Mouse (Mus musculus): ENCODE measurements around the gene Rcan2. TPM values are rescaled to one million over a fixed set of nuclear protein-coding genes. Genes with fewer than 3 reads are reported as not detected.

The Rcan2 gene
- total RNA-seq, 2 experiments from 2014 or later: 24.0 to 25.1 TPM

- no peak for DNase-seq (ENCODE audit: low spot score in 2 of 2)
Measured at GRCm38 (mm10) chr17:44013756-44014510, 212.8 kb downstream of the Rcan2 start.

GRCm38 (mm10) chr17:44016314-44016713 lies 215.2 kb downstream of the Rcan2 start:
- DNase-seq (ENCODE audit: low spot score in 2 of 2): no peak

GRCm38 (mm10) chr17:44020707-44021220 lies 219.6 kb downstream of the Rcan2 start:
- DNase-seq (ENCODE audit: low spot score in 2 of 2): no peak

DNA sequence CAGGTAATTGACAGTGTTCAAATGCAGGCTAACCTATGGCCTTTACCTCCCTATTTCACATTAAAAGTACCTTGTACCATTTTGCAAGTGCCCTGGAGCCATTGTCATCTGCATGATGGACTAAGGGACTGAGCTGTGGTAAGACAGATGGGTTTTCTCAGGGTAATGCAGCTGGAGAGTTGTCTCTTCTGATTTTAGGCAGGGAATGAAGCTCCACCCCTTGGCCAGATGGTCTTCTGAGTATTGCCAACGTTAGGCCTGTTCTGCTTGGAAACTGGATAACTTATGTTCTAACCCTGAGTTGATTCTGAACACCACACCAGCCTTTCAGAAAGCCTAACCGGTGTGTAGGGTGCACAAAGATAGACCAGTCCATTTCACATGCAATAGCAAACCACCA lies 222.7 kb downstream of the Rcan2 start:
- DNase-seq (ENCODE audit: low spot score in 2 of 2): no peak

DNA sequence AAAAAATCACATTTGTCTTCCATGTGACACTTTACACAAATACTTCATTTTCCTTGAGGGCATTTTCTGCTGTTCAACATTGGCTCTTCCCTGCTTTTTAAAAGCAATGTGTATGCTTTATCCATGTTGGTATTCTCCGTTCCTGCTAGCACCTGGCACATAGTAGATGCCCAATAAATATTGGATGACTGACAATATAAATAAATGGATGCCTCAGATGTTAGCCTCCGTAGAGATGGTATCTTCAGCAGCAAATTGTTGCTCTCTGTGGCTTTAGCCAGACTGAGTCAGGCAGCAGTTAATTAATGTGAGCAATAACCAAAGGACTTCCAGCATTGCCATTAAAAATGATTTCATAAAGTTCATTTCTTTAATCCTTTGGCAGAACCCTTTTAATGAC lies 223.9 kb downstream of the Rcan2 start:
- DNase-seq (ENCODE audit: low spot score in 2 of 2): no peak

GRCm38 (mm10) chr17:44025935-44026334 lies 224.8 kb downstream of the Rcan2 start:
- DNase-seq (ENCODE audit: low spot score in 2 of 2): no peak

DNA sequence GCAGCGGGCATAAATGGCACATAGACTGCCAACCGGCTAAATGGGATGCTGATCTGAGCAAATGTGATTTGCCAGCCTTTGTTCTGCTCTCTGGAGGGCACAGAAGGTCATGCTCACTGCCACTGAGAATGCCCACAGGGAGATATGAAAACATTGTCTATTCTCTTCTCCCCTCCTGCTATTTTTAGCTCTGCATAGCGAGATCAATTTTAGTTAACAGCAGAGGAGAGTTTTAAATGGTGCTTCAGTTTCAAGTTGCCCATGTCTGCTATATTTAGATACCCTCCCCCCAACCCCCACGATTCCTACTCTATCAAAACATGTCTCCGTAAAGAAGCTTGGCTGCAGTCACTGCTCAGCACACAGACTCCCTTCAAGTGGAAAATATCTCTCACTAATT lies 225.2 kb downstream of the Rcan2 start:
- DNase-seq (ENCODE audit: low spot score in 2 of 2): no peak

DNA sequence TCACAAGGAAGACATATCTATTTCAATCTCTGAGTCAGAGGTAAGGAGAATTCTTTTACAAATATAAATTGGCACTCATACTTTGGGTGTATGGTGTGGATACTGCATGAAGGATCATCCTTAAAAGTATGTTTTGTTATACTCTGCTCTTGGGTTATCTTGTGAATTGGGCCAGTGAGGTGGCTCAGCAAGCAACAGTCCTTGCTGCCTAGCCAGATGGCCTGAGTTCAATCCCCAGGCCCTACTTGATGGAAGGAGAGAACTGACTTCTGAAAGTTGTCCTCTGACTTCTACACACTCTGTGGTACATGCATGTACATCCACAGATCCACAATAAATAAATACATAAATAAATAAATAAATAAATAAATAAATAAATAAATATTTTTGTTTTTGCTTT lies 225.6 kb downstream of the Rcan2 start:
- no peak for DNase-seq (ENCODE audit: low spot score in 2 of 2)

- no peak for DNase-seq (ENCODE audit: low spot score in 2 of 2)
Measured at GRCm38 (mm10) chr17:44027311-44027710, 226.2 kb downstream of the Rcan2 start.

- no peak for DNase-seq (ENCODE audit: low spot score in 2 of 2)
Measured at GRCm38 (mm10) chr17:44029616-44030015, 228.5 kb downstream of the Rcan2 start.

- DNase-seq (ENCODE audit: low spot score in 2 of 2): no peak
Measured at GRCm38 (mm10) chr17:44030776-44031587, 229.8 kb downstream of the Rcan2 start.

DNA sequence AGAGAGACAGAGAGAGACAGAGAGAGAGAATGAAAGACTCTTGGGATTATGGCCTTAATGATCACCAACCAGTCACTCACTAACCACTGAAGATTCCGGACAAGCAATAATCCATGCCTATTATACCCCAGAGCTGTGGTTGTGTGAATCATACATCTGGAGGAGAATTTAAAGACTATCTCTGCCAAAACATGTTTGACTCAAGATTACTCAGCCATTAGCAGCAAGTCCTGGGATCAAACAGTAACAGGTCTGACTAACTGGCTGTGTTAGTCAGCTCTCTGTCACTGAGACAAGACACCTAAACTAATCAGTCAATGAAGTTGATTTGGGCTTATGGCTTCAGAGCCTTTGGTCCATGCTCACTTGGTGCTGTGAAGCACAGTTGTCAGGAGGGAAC lies 233.9 kb downstream of the Rcan2 start:
- no peak for DNase-seq (ENCODE audit: low spot score in 2 of 2)

GRCm38 (mm10) chr17:44038656-44039055 lies 237.5 kb downstream of the Rcan2 start:
- DNase-seq (ENCODE audit: low spot score in 2 of 2): peak in 1 of 2 experiments; percentile 30

DNA sequence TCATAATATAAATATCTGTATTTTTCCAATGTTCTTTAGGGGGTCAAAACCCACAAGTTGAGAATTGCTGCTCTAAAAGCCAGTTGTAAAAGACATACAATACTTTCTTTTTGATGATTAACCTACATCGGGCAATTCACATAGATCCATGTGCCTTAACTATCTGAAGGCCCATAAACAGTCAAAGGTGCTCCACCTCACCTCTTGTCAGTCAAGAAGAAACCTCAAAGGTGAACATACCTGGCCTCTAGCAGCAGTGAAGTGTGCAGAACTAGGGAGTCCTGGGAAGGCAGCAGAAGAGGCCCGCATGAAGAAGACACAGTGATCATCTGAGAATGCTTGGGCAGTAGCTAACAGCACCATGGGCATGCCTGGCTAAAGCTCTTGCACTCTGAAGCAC lies 239.3 kb downstream of the Rcan2 start:
- DNase-seq (ENCODE audit: low spot score in 2 of 2): no peak

DNA sequence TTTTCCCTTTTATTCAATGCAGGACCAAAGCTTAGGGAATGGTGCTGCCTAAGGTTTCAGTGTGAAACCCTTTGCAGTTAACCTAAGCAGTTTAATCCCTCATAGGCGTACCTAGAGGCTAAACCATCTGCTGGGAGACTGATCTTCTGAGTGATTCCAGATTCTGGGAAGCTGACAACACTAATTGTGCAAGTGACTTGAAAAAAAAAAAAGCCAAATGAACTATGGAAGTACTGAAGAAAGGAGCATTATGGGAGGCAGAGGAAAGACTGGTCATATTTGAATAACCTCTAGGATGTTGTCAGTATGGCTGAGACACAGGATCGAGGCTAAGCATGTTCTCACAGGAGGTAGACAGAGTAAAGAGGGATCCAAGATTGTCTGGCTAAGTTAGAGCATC lies 241.2 kb downstream of the Rcan2 start:
- no peak for DNase-seq (ENCODE audit: low spot score in 2 of 2)

DNA sequence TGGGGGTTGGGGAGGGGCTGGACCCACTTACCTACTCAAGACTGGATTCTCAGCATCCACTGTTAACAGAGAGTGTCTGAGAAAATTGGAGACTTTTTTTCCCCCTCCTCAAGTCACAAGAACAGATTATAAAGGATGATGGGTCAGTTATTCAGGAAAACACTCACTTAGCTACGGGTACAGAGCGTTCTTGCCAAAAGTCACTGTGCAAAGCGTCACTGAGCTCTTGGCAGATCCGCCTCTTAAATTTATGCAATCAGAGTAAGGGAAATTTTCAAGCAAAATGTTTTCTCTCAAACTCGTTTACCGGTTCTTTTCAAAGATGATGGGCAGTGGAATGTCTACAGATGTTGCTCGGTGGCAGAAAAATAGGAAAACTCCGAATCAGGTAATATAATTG lies 241.7 kb downstream of the Rcan2 start:
- DNase-seq (ENCODE audit: low spot score in 2 of 2): no peak

DNA sequence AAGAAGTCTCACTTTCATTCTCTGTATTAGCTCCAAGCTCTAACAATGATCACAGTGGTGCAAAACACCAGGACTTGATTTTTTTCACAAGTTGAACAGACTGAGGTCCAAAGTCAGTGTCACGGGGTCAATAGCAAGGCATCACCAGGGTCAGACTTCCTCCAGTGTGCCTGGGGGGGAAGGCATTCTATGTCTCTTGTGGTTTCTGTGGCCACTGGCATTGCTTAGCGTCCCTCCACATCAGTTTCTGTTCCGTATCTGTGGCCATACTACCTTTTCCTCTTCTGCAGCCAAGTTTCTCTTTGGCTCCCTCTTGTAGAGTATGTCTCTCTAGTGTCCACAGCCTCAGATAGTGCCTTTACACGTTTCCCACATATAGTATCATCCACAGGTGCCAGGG lies 252.3 kb downstream of the Rcan2 start:
- no peak for DNase-seq (ENCODE audit: low spot score in 2 of 2)

- no peak for DNase-seq (ENCODE audit: low spot score in 2 of 2)
Measured at GRCm38 (mm10) chr17:44057123-44057522, 256.0 kb downstream of the Rcan2 start.

- DNase-seq (ENCODE audit: low spot score in 2 of 2): no peak
Measured at GRCm38 (mm10) chr17:44058145-44058544, 257.0 kb downstream of the Rcan2 start.

GRCm38 (mm10) chr17:44060781-44061180 lies 259.6 kb downstream of the Rcan2 start:
- DNase-seq (ENCODE audit: low spot score in 2 of 2): no peak

DNA sequence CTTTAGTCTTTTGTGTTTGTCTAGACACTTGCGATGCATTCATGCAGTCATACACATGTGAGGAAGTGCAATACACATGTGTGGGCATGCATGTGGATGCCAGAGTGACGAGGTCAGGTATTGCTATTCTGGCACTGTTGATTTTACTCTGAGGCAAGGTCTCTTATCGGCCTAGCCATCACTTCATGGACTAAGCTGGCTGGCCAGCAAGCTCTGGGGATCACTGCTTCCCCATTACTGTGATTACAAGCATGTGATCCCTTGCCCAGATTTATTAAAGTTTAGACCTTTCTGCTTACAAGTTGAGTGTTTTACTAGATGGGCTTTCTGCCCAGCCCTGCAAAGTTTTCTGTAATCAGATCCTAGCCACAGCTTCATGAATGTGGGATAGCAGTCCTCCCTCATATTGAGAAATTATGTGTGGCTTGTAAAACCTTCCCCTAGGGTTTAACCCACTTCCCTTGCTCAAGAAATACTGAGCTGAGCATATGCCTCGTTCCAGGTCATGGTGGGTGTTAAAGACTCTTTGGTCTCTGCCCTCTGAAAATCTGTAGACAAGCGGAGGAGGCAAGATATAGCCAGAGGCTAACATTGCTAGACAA lies 260.2 kb downstream of the Rcan2 start:
- no peak for DNase-seq (ENCODE audit: low spot score in 2 of 2)

DNA sequence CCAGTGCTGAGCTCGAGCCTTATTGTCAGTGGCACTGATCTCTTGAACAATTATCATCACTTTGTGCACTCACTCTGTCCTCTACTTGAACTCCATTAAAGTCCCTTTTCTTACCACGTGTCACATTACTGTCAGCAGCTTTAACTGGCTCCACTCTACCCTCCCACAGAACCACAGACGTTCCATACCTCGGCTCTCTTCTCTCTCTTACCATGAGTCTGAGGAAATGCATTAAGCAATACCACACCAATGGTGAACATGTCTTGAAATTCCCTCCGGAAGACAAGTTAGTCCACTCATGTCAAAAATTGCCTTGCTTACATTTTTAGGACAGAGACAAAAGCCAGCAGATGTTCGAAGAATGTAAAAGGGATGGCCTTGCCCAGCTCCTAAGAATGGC lies 267.7 kb downstream of the Rcan2 start:
- DNase-seq (ENCODE audit: low spot score in 2 of 2): no peak
